Mouse (Mus musculus): ENCODE measurements around the gene Mrtfa. TPM values are rescaled to one million over a fixed set of nuclear protein-coding genes. Genes with fewer than 3 reads are reported as not detected.

Mrtfa gene
- polyA plus RNA-seq (2015; fragmentation: Nextera tagmentation; extraction: Ambion mirVana): 22.4 and 25.8 TPM in 2 replicates

DNA sequence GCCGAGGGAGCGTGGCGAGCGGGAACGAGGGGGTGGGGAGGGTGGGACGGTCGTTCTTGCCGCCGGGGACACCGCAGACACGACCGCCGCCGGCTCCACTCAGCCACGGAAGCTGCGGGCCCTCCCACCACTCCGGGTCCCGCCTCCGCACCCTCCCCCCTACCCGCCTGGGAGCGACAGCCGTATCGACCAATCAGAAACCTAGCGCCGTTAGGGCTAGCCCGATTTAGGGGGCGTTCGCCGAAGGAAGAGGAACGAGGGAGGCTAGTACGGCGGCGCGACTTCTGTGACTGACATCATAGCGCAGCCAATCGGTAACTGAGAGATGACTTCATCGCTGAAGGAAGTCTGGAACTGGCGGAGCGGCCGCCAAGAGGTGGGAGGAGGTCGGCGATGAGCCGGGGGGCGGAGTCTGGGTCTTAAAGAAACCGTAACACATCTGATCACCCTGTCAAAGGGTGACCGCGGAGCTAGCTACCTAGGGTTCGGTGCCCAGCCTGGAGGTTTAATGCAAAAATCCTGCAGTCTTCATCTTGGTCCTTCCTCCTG, at the start of gene Mrtfa:
Mrtfa (minus strand) TSS at position 128 of the 549 bp plus-strand sequence.
- Histone ChIP-seq H3K36me3 (peaks cover 16% of the 10 kb centered on the region; the same call in 1 of the 2 replicates), H3K9me3 (no peaks in the 10 kb centered on the region), H3K27ac (peak within 1 kb of the TSS; percentile 55; the same call in 1 of the 2 replicates), H3K9ac (peak within 1 kb of the TSS; percentile 90), H3K4me1 (peaks cover 31% of the 10 kb centered on the region), H3K27me3 (no peaks in the 10 kb centered on the region), H3K4me3 (peak within 1 kb of the TSS; percentile 95), H3K4me2 (replicated peaks) (peak within 1 kb of the TSS; percentile 93)
- under 1% methylated on average over 48 of the region's 48 CpGs for WGBS
- peak; percentile 100 for ATAC-seq (ENCODE audit: low FRiP score, low read depth)

DNA sequence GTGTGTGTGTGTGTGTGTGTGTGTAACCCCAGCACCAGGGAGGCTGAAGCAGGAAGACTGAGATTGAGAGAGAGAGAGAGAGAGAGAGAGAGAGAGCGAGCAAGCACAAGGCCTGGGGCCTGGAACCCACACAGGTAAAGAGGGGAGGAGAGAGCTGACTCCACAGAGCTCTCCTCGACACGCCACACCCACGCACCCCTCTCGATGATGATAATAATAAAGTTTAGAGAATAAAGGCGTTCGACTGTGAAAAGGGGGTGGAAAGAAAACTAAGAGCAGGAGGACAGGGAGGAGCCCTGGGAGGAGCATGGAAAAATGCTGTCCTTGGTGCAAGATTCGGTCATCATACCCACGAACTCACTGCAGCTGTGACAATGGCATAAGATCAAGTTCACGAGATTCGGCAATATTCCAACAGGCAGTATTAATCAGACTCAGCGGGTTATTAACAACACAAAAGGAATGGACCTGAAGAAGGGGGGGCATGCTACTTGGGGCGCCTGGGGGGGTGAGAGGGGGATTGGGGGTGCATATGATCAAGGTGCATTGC, 49.3 kb upstream of the Mrtfa start:
- peaks cover 5% of the 10 kb centered on the region for H3K9me3 ChIP-seq

DNA sequence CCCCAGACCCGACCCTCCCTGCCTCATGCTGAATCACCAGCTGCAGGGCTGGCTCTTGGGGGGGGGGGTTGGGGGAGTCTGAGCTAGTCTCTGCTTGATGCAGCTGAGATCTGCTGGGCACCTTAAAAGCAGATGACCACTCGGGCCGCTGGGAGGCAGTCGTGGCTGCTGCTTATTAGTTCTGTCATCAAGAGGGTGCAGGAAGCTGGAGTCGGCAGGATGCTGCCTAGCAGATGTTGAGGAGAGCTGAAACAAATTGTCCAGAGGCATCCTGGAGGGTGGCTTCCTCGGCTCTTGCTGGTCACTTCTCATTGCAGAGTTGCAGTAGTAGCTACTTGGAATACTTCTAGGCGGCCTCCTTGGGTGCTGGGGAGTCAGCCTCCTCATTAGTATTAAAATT, 48.7 kb upstream of the Mrtfa start:
- Histone ChIP-seq H3K9me3 (0 out of 2 replicates have a peak, but pooled peaks cover under 1% of the 10 kb centered on the region), H3K4me1 (peaks cover 16% of the 10 kb centered on the region), H3K36me3 (no peaks in the 10 kb centered on the region), H3K27me3 (peaks cover 44% of the 10 kb centered on the region), H3K4me2 (replicated peaks) (no peak overlapping the region), H3K9ac (no peak overlapping the region), H3K27ac (no peak overlapping the region), H3K4me3 (no peak overlapping the region)
- 16% methylated on average over 7 of the region's 7 CpGs for WGBS
- ATAC-seq (ENCODE audit: low FRiP score, low read depth): no peak

More for the DNA sequence above, 49.3 kb upstream of the Mrtfa start:
- Histone ChIP-seq H3K4me3 (no peak overlapping the region), H3K9ac (no peak overlapping the region), H3K4me2 (replicated peaks) (no peak overlapping the region), H3K36me3 (no peaks in the 10 kb centered on the region), H3K27ac (no peak overlapping the region), H3K4me1 (peaks cover 14% of the 10 kb centered on the region), H3K27me3 (peaks cover 39% of the 10 kb centered on the region)
- WGBS: 77% methylated on average over 13 of the region's 13 CpGs
- no peak for ATAC-seq (ENCODE audit: low FRiP score, low read depth)

DNA sequence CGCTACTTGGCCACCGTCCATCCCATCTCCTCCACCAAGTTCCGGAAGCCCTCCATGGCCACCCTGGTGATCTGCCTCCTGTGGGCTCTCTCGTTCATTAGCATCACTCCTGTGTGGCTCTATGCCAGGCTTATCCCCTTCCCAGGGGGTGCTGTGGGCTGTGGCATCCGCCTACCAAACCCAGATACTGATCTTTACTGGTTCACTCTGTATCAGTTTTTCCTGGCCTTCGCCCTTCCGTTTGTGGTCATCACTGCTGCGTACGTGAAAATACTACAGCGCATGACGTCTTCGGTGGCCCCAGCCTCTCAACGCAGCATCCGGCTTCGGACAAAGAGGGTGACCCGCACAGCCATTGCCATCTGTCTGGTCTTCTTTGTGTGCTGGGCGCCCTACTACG, 46.9 kb upstream of the Mrtfa start:
- Histone ChIP-seq H3K9ac (no peak overlapping the region), H3K4me3 (no peak overlapping the region), H3K4me1 (peaks cover 16% of the 10 kb centered on the region), H3K9me3 (no peaks in the 10 kb centered on the region), H3K4me2 (replicated peaks) (no peak overlapping the region), H3K36me3 (no peaks in the 10 kb centered on the region), H3K27me3 (peaks cover 44% of the 10 kb centered on the region), H3K27ac (no peak overlapping the region)
- no peak for ATAC-seq (ENCODE audit: low FRiP score, low read depth)
- 95% methylated on average over 18 of the region's 18 CpGs for WGBS

DNA sequence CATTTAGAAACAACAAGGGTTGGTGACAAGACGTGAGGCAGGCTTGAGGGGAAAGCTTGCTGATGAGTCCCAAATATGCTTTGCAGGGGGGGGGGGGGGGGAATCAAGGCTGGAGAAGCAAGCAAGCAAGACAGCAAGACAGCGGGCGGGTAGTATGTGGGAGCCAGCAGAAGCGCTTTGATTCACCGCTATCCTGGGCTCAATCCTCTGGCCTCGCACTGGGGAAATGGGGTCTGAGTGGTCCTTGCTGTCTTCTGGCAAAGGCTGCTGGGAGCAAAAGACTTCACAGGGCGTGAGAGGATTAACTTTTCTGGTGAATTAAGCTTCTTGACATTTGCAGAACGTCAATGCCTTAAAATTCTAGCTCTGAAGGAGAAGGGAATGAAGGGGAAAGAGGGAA, 45.5 kb upstream of the Mrtfa start:
- no peak for ATAC-seq (ENCODE audit: low FRiP score, low read depth)
- WGBS: 8% methylated on average over 8 of the region's 8 CpGs

DNA sequence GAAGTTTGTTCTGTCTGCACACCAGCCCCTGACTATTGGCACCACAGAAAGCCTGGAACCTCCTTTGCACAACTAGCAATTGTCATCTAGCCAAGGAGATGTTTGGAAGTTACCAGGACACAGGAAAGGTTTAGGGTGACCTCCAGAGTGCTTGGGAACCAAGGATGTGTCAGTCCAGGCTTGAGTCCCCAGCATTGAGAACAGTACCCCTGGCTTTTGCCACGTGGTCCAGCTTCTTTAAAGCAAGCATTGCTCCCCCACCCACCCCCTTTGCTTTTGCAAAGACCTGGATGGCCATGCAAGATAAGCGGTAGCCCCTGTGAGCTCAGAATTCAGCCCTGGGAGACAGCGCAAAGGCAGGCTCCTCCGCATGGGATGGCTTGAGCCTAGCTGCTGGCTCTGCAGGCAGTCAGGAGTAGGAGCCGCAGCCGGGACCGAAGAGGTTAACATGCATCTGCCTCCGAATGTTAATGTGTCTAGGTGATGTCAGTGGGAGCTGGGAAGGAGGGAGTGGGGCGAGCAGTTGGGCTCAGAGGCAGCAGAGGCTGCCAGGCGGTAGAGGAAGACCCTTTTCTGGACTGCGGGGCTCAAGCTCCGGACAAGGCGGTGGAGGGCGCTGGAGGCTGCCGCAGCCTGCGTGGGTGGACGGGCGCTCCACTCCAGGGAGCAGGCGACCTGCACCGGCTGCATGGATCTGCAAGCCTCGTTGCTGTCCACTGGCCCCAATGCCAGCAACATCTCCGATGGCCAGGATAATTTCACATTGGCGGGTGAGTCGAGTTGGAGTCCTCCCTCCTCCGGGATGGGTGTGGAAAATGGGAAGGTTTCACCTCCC, 44.7 kb upstream of the Mrtfa start, which contains the start of gene Mchr1:
Mchr1 (plus strand) TSS at position 414 of the 835 bp plus-strand sequence.
- peak within 1 kb of the TSS; percentile 87 for H3K4me2 ChIP-seq (replicated peaks)
- H3K27me3 ChIP-seq: peaks cover 42% of the 10 kb centered on the region
- H3K4me3 ChIP-seq: peak within 1 kb of the TSS; percentile 45
- peaks cover 16% of the 10 kb centered on the region for H3K4me1 ChIP-seq
- H3K36me3 ChIP-seq: no peaks in the 10 kb centered on the region
- ATAC-seq (ENCODE audit: low FRiP score, low read depth): peak; percentile 78
- peak within 1 kb of the TSS; percentile 60 for H3K9ac ChIP-seq
- no peaks in the 10 kb centered on the region for H3K9me3 ChIP-seq
- H3K27ac ChIP-seq: no peak within 1 kb of the TSS
- WGBS: under 1% methylated on average over 25 of the region's 25 CpGs

More for the DNA sequence above, 45.5 kb upstream of the Mrtfa start:
- H3K27me3 ChIP-seq: peaks cover 44% of the 10 kb centered on the region
- no peak overlapping the region for H3K27ac ChIP-seq
- H3K4me1 ChIP-seq: peaks cover 16% of the 10 kb centered on the region
- H3K36me3 ChIP-seq: no peaks in the 10 kb centered on the region
- no peaks in the 10 kb centered on the region for H3K9me3 ChIP-seq
- H3K4me2 ChIP-seq (replicated peaks): peak overlapping the region; percentile 87
- H3K4me3 ChIP-seq: peak overlapping the region; percentile 45
- peak overlapping the region; percentile 60 for H3K9ac ChIP-seq

DNA sequence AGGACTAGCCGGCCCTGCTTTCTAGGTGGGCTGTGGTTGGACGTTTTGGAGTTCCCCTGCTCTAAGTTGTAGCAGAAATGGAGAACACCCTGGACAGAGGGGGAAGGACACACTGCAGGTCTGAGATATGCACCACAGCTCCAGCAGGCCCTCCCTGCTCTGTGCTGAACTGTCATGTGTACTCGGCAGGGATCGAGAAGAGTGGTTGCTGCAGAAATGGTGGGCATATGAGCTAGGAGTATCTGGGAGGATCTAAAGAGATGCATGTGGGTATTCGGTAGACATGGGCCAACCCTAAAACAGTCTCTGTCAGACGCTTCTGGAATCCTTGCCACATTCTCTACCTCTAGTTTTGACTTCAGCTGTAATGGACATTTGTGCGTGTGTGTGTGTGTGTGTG, 40.8 kb upstream of the Mrtfa start:
- 78% methylated on average over 7 of the region's 7 CpGs for WGBS
- Histone ChIP-seq H3K4me1 (peaks cover 16% of the 10 kb centered on the region), H3K9ac (no peak overlapping the region), H3K4me3 (no peak overlapping the region), H3K36me3 (no peaks in the 10 kb centered on the region), H3K27me3 (peaks cover 20% of the 10 kb centered on the region), H3K27ac (no peak overlapping the region), H3K9me3 (no peaks in the 10 kb centered on the region), H3K4me2 (replicated peaks) (no peak overlapping the region)
- no peak for ATAC-seq (ENCODE audit: low FRiP score, low read depth)

DNA sequence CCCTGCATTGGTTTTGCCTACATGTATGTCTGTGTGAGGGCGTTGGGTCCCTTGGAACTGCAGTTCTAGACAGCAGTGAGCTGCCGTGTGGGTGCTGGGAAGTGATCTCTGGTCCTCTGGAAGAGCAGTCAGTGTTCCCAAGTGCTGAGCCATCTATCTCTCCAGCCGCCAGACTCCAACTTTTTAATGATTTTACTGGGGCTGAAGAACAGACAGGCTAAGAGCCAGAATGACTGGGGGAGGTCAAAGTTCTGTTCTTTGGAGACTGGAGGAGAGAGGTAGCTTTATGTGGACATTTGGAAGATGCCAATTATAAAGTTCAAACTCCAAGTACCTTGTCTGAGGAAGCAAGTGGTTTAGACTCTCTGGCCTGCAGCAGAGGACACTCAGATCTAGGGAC, 39.2 kb upstream of the Mrtfa start:
- Histone ChIP-seq H3K27ac (no peak overlapping the region), H3K27me3 (peaks cover 5% of the 10 kb centered on the region), H3K4me1 (peaks cover under 1% of the 10 kb centered on the region; the same call in 1 of the 2 replicates), H3K9me3 (no peaks in the 10 kb centered on the region), H3K4me3 (no peak overlapping the region), H3K4me2 (replicated peaks) (no peak overlapping the region), H3K9ac (no peak overlapping the region), H3K36me3 (no peaks in the 10 kb centered on the region)
- WGBS: 66% methylated on average over 3 of the region's 3 CpGs
- ATAC-seq (ENCODE audit: low FRiP score, low read depth): no peak

DNA sequence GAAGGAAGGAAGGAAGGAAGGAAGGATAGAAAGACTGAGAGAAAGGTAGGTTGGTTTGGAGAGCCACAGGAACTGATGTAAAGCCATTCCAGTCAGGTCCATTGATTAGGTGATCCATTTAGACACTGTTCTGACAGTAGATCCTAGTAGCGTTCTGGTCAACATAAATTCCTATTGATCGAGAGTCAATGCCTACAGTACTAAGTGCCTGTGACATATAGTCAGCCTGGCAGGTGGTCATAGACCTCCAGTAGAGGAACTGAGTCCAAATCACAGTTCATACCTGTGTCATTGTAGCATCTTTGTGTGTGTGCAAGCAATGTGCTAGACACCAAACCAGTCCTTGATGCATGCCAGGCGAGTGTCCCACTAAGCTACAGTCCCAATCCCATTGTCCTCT, 37.7 kb upstream of the Mrtfa start:
- Histone ChIP-seq H3K36me3 (no peaks in the 10 kb centered on the region), H3K27me3 (no peaks in the 10 kb centered on the region), H3K4me1 (no peaks in the 10 kb centered on the region), H3K4me2 (replicated peaks) (no peak overlapping the region), H3K27ac (no peak overlapping the region), H3K9ac (no peak overlapping the region), H3K4me3 (no peak overlapping the region), H3K9me3 (no peaks in the 10 kb centered on the region)
- 91% methylated on average over 3 of the region's 3 CpGs for WGBS
- no peak for ATAC-seq (ENCODE audit: low FRiP score, low read depth)

DNA sequence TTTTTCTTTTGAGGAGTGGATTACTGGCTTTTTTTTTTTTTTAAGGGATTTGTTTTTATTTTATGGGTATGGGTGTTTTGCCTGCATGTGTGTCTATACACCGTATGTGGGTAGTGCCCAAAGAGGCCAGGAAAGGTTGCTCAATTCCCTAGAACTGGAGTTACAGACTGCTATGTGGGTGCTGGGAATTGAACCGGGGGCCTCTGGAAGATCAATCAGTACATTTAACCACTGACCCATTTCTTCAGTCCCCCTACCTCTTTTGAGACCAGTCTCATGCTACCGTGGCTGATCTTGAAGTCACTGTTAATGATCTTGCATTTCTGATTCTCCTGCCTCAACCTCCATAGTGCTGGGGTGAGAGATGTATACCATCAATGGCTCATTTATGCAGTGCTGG, 36.7 kb upstream of the Mrtfa start:
- no peaks in the 10 kb centered on the region for H3K9me3 ChIP-seq
- no peak for ATAC-seq (ENCODE audit: low FRiP score, low read depth)

DNA sequence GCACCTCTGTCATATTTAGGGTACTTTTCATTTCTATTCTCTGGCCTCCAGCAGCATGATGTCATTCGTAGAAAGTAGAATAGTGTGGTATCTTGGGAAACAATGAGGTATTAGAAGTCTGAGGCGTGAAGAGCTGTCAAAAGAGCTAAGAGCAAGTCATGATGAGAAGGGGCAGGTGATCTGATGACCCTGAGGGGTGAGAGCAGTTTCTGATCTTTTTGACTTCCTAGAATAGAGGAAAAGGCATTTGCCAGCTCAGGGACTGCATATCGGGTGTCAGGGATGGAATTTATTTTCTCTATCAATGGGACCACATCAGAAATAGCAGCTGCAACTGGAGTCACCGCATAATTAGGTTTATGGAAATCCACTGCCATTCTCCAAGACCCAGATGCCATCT, 36.2 kb upstream of the Mrtfa start:
- H3K4me1 ChIP-seq: no peaks in the 10 kb centered on the region
- H3K36me3 ChIP-seq: no peaks in the 10 kb centered on the region
- no peaks in the 10 kb centered on the region for H3K27me3 ChIP-seq
- no peaks in the 10 kb centered on the region for H3K9me3 ChIP-seq
- H3K27ac ChIP-seq: no peak overlapping the region
- 0 out of 2 replicates have a peak, but pooled peaks have one; percentile 28 for ATAC-seq (ENCODE audit: low FRiP score, low read depth)
- H3K4me2 ChIP-seq (replicated peaks): no peak overlapping the region
- WGBS: 75% methylated on average over 4 of the region's 4 CpGs
- H3K9ac ChIP-seq: no peak overlapping the region
- H3K4me3 ChIP-seq: no peak overlapping the region

More for the DNA sequence above, 36.7 kb upstream of the Mrtfa start:
- Histone ChIP-seq H3K27me3 (no peaks in the 10 kb centered on the region), H3K9ac (no peak overlapping the region), H3K36me3 (no peaks in the 10 kb centered on the region), H3K4me2 (replicated peaks) (no peak overlapping the region), H3K4me3 (no peak overlapping the region), H3K27ac (no peak overlapping the region), H3K4me1 (no peaks in the 10 kb centered on the region)
- WGBS: 81% methylated on average over 3 of the region's 3 CpGs

DNA sequence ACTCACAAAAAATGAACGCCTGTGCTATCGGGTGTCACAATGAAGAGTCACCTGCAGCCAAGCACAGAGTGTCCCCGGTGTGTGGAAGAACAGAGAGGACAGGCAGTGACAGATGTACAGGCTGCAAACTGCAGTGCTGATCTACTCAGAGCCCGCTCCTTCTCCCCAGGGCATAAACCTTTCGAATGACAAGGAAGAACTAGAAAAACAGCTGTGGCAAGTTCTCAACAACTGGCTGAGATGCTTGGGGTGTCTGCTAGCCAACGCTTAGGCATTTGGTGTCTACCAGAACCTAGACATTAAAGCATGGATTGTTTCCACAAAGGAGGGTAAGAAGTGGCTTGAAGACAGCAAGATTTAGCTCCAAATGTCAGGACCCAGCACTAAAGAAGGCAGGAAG, 35.2 kb upstream of the Mrtfa start:
- H3K4me2 ChIP-seq (replicated peaks): no peak overlapping the region
- H3K4me3 ChIP-seq: no peak overlapping the region
- no peaks in the 10 kb centered on the region for H3K36me3 ChIP-seq
- no peaks in the 10 kb centered on the region for H3K4me1 ChIP-seq
- no peak overlapping the region for H3K9ac ChIP-seq
- H3K27me3 ChIP-seq: no peaks in the 10 kb centered on the region
- 60% methylated on average over 6 of the region's 6 CpGs for WGBS
- no peaks in the 10 kb centered on the region for H3K9me3 ChIP-seq
- peak overlapping the region; percentile 45; the same call in 1 of the 2 replicates for H3K27ac ChIP-seq
- ATAC-seq (ENCODE audit: low FRiP score, low read depth): no peak
